Mouse (Mus musculus) heart, postnatal 0 days (tissue): ENCODE results near the gene Katna1.

Experiments
- CTCF ChIP-seq: IDR thresholded peaks from 2 replicates; pipeline ENCODE4 v1.5.1; 2016; ENCODE audit warnings: antibody characterized with exemption, control low read depth, low read depth
- EP300 ChIP-seq: IDR thresholded peaks from 2 replicates; pipeline ENCODE4 v1.6.1; 2016; ENCODE audit warnings: antibody characterized with exemption, low read depth

GRCm38 (mm10) chr10:7781214-7781613, 55.4 kb downstream of the Katna1 start:
- TF ChIP-seq EP300 (no peak), CTCF (no peak)
